Mouse (Mus musculus) stomach, embryonic 16.5 days (tissue): ENCODE data around the gene B4galnt3. TPM values are rescaled to one million over a fixed set of nuclear protein-coding genes. Genes with fewer than 3 reads are reported as not detected.
A peak's percentile ranks its signal among the peaks of the same experiment; 100 is the strongest.

ENCODE experiments used
- ATAC-seq: fragments of 200-750 bp; cut with Nextera tagmentation; 2 replicates; pipeline ENCODE4 v1.8.0; 2017; ENCODE audit warnings: moderate number of reproducible peaks, moderate TSS enrichment; ENCODE audit not compliant: insufficient read depth, low FRiP score
- H3K27ac ChIP-seq: fragments of 300-500 bp; sonication (generic); 2 replicates; pipeline ENCODE4 v1.5.1; 2014; ENCODE audit warnings: low read length
- H3K27me3 ChIP-seq: fragments of 300-500 bp; sonication (generic); 2 replicates; pipeline ENCODE4 v1.6.1; 2014; ENCODE audit warnings: low read length, control low read depth, mixed read lengths; ENCODE audit not compliant: control insufficient read depth, insufficient read depth
- H3K36me3 ChIP-seq: fragments of 300-500 bp; sonication (generic); 2 replicates; pipeline ENCODE4 v1.6.1; 2014; ENCODE audit warnings: low read length; ENCODE audit not compliant: control insufficient read depth, insufficient read depth
- H3K4me1 ChIP-seq: fragments of 300-500 bp; sonication (generic); 2 replicates; pipeline ENCODE4 v1.6.1; 2014; ENCODE audit warnings: low read length, control low read depth, mixed read lengths; ENCODE audit not compliant: control insufficient read depth, insufficient read depth
- H3K4me2 ChIP-seq: fragments of 300-500 bp; sonication (generic); 2 replicates; pipeline ENCODE4 v1.6.1; 2014; ENCODE audit warnings: low read depth, low read length, mixed read lengths
- H3K4me3 ChIP-seq: fragments of 300-500 bp; sonication (generic); replicated peaks from 2 replicates; pipeline ENCODE4 v1.5.1; 2014; ENCODE audit warnings: mild to moderate bottlenecking, low read length
- H3K9ac ChIP-seq: fragments of 300-500 bp; sonication (generic); 2 replicates; pipeline ENCODE4 v1.6.1; 2014; ENCODE audit warnings: low read length
- H3K9me3 ChIP-seq: fragments of 300-500 bp; sonication (generic); replicated peaks from 2 replicates; pipeline ENCODE4 v1.6.1; 2016; ENCODE audit warnings: low read length, control low read depth; ENCODE audit not compliant: control insufficient read depth
- WGBS: fragments of 180-500 bp; shearing (Covaris S2); extraction: QIAGEN DNeasy Blood & Tissue Kit; methylation state at CpG from one replicate; pipeline ENCODE4 v1.1.7; 2014; 5-methylcytosine and 5-hydroxymethylcytosine counted together
- polyA plus RNA-seq: library from polyadenylated mRNA; unstranded; fragments of >200 nt; fragmentation: Nextera tagmentation; extraction: Ambion mirVana; gene quantifications from 2 replicates; pipeline ENCODE4 v1.2.1, GENCODE M21; 2015

B4galnt3 gene
- polyA plus RNA-seq, 1 experiment from 2014 or later: 0.68 TPM

- no peak overlapping the region for H3K27ac ChIP-seq
- no peak for ATAC-seq
- H3K27me3 ChIP-seq: no peaks in the 10 kb centered on the region
These were observed 115.2 kb downstream of the B4galnt3 start for GRCm38 (mm10) chr6:120179044-120179755.

GRCm38 (mm10) chr6:120175650-120176049 is 118.7 kb downstream of the B4galnt3 start:
- no peak overlapping the region for H3K27ac ChIP-seq
- no peaks in the 10 kb centered on the region for H3K27me3 ChIP-seq
- no peak overlapping the region for H3K4me3 ChIP-seq
- H3K36me3 ChIP-seq: no peaks in the 10 kb centered on the region
- 86% methylated on average over 4 of the region's 4 CpGs for WGBS
- H3K9me3 ChIP-seq: no peaks in the 10 kb centered on the region
- H3K9ac ChIP-seq: no peak overlapping the region
- peaks cover 6% of the 10 kb centered on the region; the same call in 1 of the 2 replicates for H3K4me1 ChIP-seq
- H3K4me2 ChIP-seq: no peak overlapping the region
- ATAC-seq: no peak

More at GRCm38 (mm10) chr6:120179044-120179755, 115.2 kb downstream of the B4galnt3 start:
- WGBS: 82% methylated on average over 6 of the region's 6 CpGs
- H3K9me3 ChIP-seq: no peaks in the 10 kb centered on the region
- H3K4me3 ChIP-seq: no peak overlapping the region
- H3K9ac ChIP-seq: no peak overlapping the region
- no peak overlapping the region for H3K4me2 ChIP-seq
- H3K36me3 ChIP-seq: no peaks in the 10 kb centered on the region
- peaks cover 6% of the 10 kb centered on the region; the same call in 1 of the 2 replicates for H3K4me1 ChIP-seq

GRCm38 (mm10) chr6:120174602-120175115 is 119.7 kb downstream of the B4galnt3 start:
- peaks cover 6% of the 10 kb centered on the region; the same call in 1 of the 2 replicates for H3K4me1 ChIP-seq
- H3K4me2 ChIP-seq: no peak overlapping the region
- peak overlapping the region; percentile 40 for H3K27ac ChIP-seq

GRCm38 (mm10) chr6:120174028-120174601 is 120.2 kb downstream of the B4galnt3 start:
- Histone ChIP-seq H3K4me3 (no peak overlapping the region), H3K9ac (no peak overlapping the region), H3K4me1 (peaks cover 6% of the 10 kb centered on the region; the same call in 1 of the 2 replicates), H3K4me2 (no peak overlapping the region), H3K36me3 (no peaks in the 10 kb centered on the region), H3K9me3 (no peaks in the 10 kb centered on the region), H3K27ac (peak overlapping the region; percentile 40), H3K27me3 (no peaks in the 10 kb centered on the region)
- no peak for ATAC-seq
- WGBS: 60% methylated on average over 6 of the region's 6 CpGs

More at GRCm38 (mm10) chr6:120174602-120175115, 119.7 kb downstream of the B4galnt3 start:
- no peaks in the 10 kb centered on the region for H3K9me3 ChIP-seq
- no peak overlapping the region for H3K4me3 ChIP-seq
- H3K9ac ChIP-seq: no peak overlapping the region
- H3K27me3 ChIP-seq: no peaks in the 10 kb centered on the region
- H3K36me3 ChIP-seq: no peaks in the 10 kb centered on the region
- ATAC-seq: peak; percentile 83
- 51% methylated on average over 7 of the region's 7 CpGs for WGBS

- H3K36me3 ChIP-seq: no peaks in the 10 kb centered on the region
- H3K9ac ChIP-seq: no peak overlapping the region
- no peak overlapping the region; the same call in 1 of the 2 replicates for H3K27ac ChIP-seq
- peaks cover 6% of the 10 kb centered on the region; the same call in 1 of the 2 replicates for H3K4me1 ChIP-seq
- no peak overlapping the region for H3K4me3 ChIP-seq
- H3K9me3 ChIP-seq: no peaks in the 10 kb centered on the region
- ATAC-seq: peak; percentile 11; the same call in 1 of the 2 replicates
- H3K27me3 ChIP-seq: no peaks in the 10 kb centered on the region
- 82% methylated on average over 8 of the region's 8 CpGs for WGBS
- H3K4me2 ChIP-seq: no peak overlapping the region
These were observed 121.9 kb downstream of the B4galnt3 start for GRCm38 (mm10) chr6:120172294-120173017.

GRCm38 (mm10) chr6:120167574-120167973 is 126.8 kb downstream of the B4galnt3 start:
- H3K27ac ChIP-seq: no peak overlapping the region
- ATAC-seq: no peak
- H3K4me2 ChIP-seq: no peak overlapping the region
- H3K9ac ChIP-seq: no peak overlapping the region
- no peaks in the 10 kb centered on the region for H3K27me3 ChIP-seq
- H3K4me1 ChIP-seq: no peaks in the 10 kb centered on the region
- no peak overlapping the region for H3K4me3 ChIP-seq
- WGBS: 42% methylated on average over 4 of the region's 4 CpGs
- no peaks in the 10 kb centered on the region for H3K9me3 ChIP-seq
- H3K36me3 ChIP-seq: no peaks in the 10 kb centered on the region

GRCm38 (mm10) chr6:120164765-120165164 is 129.6 kb downstream of the B4galnt3 start:
- WGBS: 80% methylated on average over 4 of the region's 4 CpGs
- Histone ChIP-seq H3K9me3 (no peaks in the 10 kb centered on the region), H3K9ac (no peak overlapping the region), H3K27me3 (no peaks in the 10 kb centered on the region), H3K4me3 (no peak overlapping the region), H3K4me1 (no peaks in the 10 kb centered on the region), H3K4me2 (no peak overlapping the region), H3K36me3 (no peaks in the 10 kb centered on the region), H3K27ac (no peak overlapping the region)
- ATAC-seq: 0 out of 2 replicates have a peak, but pooled peaks have one; percentile 25

- Histone ChIP-seq H3K4me3 (no peak overlapping the region), H3K4me2 (no peak overlapping the region), H3K4me1 (peaks cover 5% of the 10 kb centered on the region), H3K27ac (no peak overlapping the region), H3K9ac (no peak overlapping the region), H3K27me3 (no peaks in the 10 kb centered on the region), H3K36me3 (no peaks in the 10 kb centered on the region), H3K9me3 (no peaks in the 10 kb centered on the region)
- ATAC-seq: no peak
- 71% methylated on average over 6 of the region's 6 CpGs for WGBS
These were observed 131.4 kb downstream of the B4galnt3 start for GRCm38 (mm10) chr6:120162928-120163327.
